Mouse (Mus musculus) olfactory bulb, adult 2 months (tissue): ENCODE data around the gene Furin. TPM values are rescaled to one million over a fixed set of nuclear protein-coding genes. Genes with fewer than 3 reads are reported as not detected.
"Not testable (repeated sequence)": the region's sequence is repeated elsewhere in the genome, so short reads cannot be mapped to it uniquely, and the experiment has no call there.

Experiments
- H3K27ac ChIP-seq: fragments of 200-500 bp; 2 replicates; pipeline ENCODE4 v1.5.1; 2012; ENCODE audit warnings: low read depth, low read length; ENCODE audit not compliant: insufficient read depth
- H3K4me1 ChIP-seq: fragments of 200-500 bp; 2 replicates; pipeline ENCODE4 v1.6.1; 2012; ENCODE audit warnings: low read length; ENCODE audit not compliant: control insufficient read depth, insufficient read depth
- H3K4me3 ChIP-seq: fragments of 200-500 bp; 2 replicates; pipeline ENCODE4 v1.5.1; 2012; ENCODE audit warnings: mild to moderate bottlenecking, low read depth, low read length, moderate library complexity; ENCODE audit not compliant: insufficient read depth
- CTCF ChIP-seq: fragments of 200-500 bp; IDR thresholded peaks from 2 replicates; pipeline ENCODE4 v1.5.1; 2012; ENCODE audit warnings: low read depth, mild to moderate bottlenecking, low read length, moderate library complexity; ENCODE audit not compliant: insufficient read depth
- POLR2A ChIP-seq: fragments of 200-500 bp; IDR thresholded peaks from 2 replicates; pipeline ENCODE4 v1.6.1; 2012; ENCODE audit warnings: mild to moderate bottlenecking, low read depth, low read length, moderate library complexity; ENCODE audit not compliant: insufficient read depth
- WGBS: fragments of 180-500 bp; shearing (Covaris S2); methylation state at CpG from one replicate; pipeline ENCODE4 v1.1.7; 2018; 5-methylcytosine and 5-hydroxymethylcytosine counted together
- polyA plus RNA-seq: library from polyadenylated mRNA; stranded (reverse); fragments of >200 nt; gene quantifications from 2 replicates; pipeline ENCODE4 v1.2.4, GENCODE M21; 2012; ENCODE audit warnings: low replicate concordance; ENCODE audit not compliant: missing spikeins, insufficient read depth, insufficient read length

The Furin gene
- polyA plus RNA-seq, 1 experiment: not detected

GRCm38 (mm10) chr7:80403551-80403950 lies 1.7 kb downstream of the Furin start:
- Histone ChIP-seq H3K27ac (no peak overlapping the region), H3K4me3 (no peak overlapping the region), H3K4me1 (peaks cover 34% of the 10 kb centered on the region)
- WGBS: 30% methylated on average over 9 of the region's 9 CpGs
- TF ChIP-seq CTCF (no peak), POLR2A (no peak)

- Histone ChIP-seq H3K4me1 (peaks cover 42% of the 10 kb centered on the region), H3K27ac (peak overlapping the region; percentile 79; the same call in 1 of the 2 replicates), H3K4me3 (peak overlapping the region; percentile 87)
- TF ChIP-seq POLR2A (peak; percentile 41), CTCF (no peak)
- 18% methylated on average over 92 of the region's 92 CpGs for WGBS
Measured at GRCm38 (mm10) chr7:80402651-80403321, 2.5 kb downstream of the Furin start.

- Histone ChIP-seq H3K27ac (peak overlapping the region; percentile 81), H3K4me1 (peaks cover 44% of the 10 kb centered on the region), H3K4me3 (peak overlapping the region; percentile 87)
- TF ChIP-seq POLR2A (no peak), CTCF (no peak)
- WGBS: 3% methylated on average over 102 of the region's 102 CpGs
Measured at GRCm38 (mm10) chr7:80401860-80402641, 3.2 kb downstream of the Furin start.

DNA sequence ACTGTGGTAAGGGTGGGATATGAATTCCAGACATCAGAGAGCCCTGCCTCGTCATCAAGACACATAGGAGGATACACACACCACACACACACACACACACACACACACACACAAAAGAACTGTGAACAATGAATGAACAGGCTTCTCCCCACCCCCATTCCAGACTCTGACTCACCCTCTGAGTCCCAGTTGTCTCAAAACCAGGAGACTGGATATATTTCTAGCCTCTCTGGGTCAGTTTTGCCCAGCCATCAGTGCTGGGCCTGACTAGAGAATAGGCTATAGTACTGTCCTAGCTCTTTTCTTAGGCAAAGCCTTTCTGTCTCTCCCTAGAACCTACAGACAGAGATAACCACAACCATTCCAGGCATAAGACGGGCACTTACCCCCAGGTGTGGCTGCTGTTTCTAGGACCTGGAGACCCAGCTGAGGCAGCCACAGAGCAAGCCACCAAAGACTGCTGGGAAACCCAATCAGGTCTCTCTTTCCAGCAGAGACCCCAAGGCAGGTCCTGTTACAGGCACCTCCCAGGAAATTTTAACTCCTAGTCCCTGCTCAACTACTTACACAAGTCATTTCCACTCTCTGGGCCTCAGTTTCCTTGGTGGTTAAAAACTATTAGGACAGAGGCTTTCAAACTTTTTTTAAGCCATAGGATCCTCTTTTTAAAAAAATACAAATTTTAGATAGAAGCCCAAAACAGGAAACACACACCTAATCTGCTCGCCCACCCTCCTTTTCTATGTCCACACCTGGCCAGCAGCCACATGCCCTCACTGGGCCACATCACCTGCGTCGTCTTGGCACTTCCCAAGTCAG lies 4.0 kb downstream of the Furin start:
- peak overlapping the region; percentile 87 for H3K4me3 ChIP-seq
- peak overlapping the region; percentile 81 for H3K27ac ChIP-seq
- TF ChIP-seq CTCF (no peak), POLR2A (no peak)
- H3K4me1 ChIP-seq: peaks cover 44% of the 10 kb centered on the region
- WGBS: 19% methylated on average over 5 of the region's 5 CpGs

- TF ChIP-seq POLR2A (no peak), CTCF (no peak)
- WGBS: 46% methylated on average over 6 of the region's 6 CpGs
- Histone ChIP-seq H3K4me3 (peak overlapping the region; percentile 36), H3K4me1 (peaks cover 44% of the 10 kb centered on the region), H3K27ac (no peak overlapping the region)
Measured at GRCm38 (mm10) chr7:80400571-80400970, 4.7 kb downstream of the Furin start.

GRCm38 (mm10) chr7:80400099-80400498 lies 5.1 kb downstream of the Furin start:
- H3K4me3 ChIP-seq: peak overlapping the region; percentile 3; the same call in 1 of the 2 replicates
- no peak overlapping the region for H3K27ac ChIP-seq
- H3K4me1 ChIP-seq: peaks cover 44% of the 10 kb centered on the region
- WGBS: 58% methylated on average over 5 of the region's 5 CpGs
- TF ChIP-seq CTCF: no peak; the same call in 1 of the 2 replicates

- Histone ChIP-seq H3K4me1 (peaks cover 38% of the 10 kb centered on the region), H3K27ac (no peak overlapping the region), H3K4me3 (no peak overlapping the region)
- TF ChIP-seq CTCF (no peak), POLR2A (no peak)
- 62% methylated on average over 9 of the region's 9 CpGs for WGBS
Measured at GRCm38 (mm10) chr7:80398654-80399444, 6.4 kb downstream of the Furin start.

DNA sequence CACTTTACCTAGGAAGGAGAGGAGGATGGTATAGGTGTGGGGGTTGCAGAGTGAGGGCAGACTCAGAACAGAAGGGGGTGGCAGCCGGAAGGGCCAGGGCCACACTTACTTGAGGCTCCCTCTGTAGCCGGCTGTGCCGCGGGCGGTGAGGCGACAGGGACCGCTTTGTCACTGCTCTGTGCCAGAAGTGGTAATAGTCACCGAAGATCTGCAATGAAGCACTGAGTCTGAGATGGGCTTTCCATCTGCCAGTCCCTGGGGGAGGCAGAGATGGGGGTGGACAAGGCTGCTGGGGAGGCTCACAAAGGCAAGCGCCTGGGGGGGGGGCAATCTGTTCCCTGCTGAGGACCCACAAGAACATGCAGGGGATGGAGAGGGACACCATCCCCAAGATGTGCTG lies 7.2 kb downstream of the Furin start:
- peaks cover 34% of the 10 kb centered on the region for H3K4me1 ChIP-seq
- WGBS: 72% methylated on average over 9 of the region's 9 CpGs
- H3K27ac ChIP-seq: no peak overlapping the region
- H3K4me3 ChIP-seq: no peak overlapping the region
- TF ChIP-seq CTCF: no peak
- no peak for TF ChIP-seq POLR2A

DNA sequence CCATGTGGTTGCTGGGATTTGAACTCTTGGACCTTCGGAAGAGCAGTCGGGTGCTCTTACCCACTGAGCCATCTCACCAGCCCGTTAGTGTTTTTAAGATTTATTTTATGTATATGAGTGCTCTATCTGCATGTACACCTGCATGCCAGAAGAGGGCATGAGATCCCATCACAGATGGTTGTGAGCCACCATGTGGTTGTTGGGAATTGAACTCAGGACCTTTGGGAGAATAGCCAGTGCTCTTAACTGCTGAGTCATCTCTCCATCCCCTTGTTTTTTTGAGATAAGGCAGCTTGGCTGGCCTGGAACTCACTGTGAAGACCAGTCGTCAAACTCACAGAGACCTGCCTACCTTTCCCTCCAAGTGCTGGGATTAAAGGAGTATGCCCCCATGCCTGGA lies 8.8 kb downstream of the Furin start:
- H3K4me1 ChIP-seq: peaks cover 29% of the 10 kb centered on the region
- H3K4me3 ChIP-seq, H3K27ac ChIP-seq: not testable (repeated sequence)
- WGBS: 84% methylated on average over 4 of the region's 4 CpGs
